Mouse (Mus musculus) megakaryocyte, adult 5-6 weeks (primary cell): ENCODE measurements around the gene Lrrk2. TPM values are rescaled to one million over a fixed set of nuclear protein-coding genes. Genes with fewer than 3 reads are reported as not detected.
A peak's percentile ranks its signal among the peaks of the same experiment; 100 is the strongest.

Source experiments
- ATAC-seq: 2 replicates; pipeline ENCODE4 v1.8.0; 2016; ENCODE audit warnings: mild to moderate bottlenecking, inconsistent platforms; ENCODE audit not compliant: poor library complexity, severe bottlenecking
- total RNA-seq, 2 experiments: library from RNA; stranded (forward) in 1 of 2; stranded (reverse) in 1 of 2; fragments of 153-499, 151-499 nt in 1 of 2; fragments of 221-1000, 200-1000 nt in 1 of 2; gene quantifications; 2 replicates each; pipeline versions ENCODE4 v1.2.3 to v1.2.4; 2015 to 2017

Gene Lrrk2
- total RNA-seq (2015) (69.0 and 92.7 TPM in 2 replicates), total RNA-seq (2017) (80.1 and 87.1 TPM in 2 replicates)

- peak; percentile 97 for ATAC-seq
Observed at GRCm38 (mm10) chr15:91672645-91673568, at the start of gene Lrrk2. TSS of gene Lrrk2 (plus strand) at chr15:91673175.

GRCm38 (mm10) chr15:91624475-91624874, 48.5 kb upstream of the Lrrk2 start:
- peak; percentile 73 for ATAC-seq

GRCm38 (mm10) chr15:91629137-91629536, 43.8 kb upstream of the Lrrk2 start:
- ATAC-seq: no peak

GRCm38 (mm10) chr15:91632473-91632872, 40.5 kb upstream of the Lrrk2 start:
- peak; percentile 75 for ATAC-seq

GRCm38 (mm10) chr15:91633051-91633450, 39.9 kb upstream of the Lrrk2 start:
- ATAC-seq: peak; percentile 92

- no peak for ATAC-seq
Observed at GRCm38 (mm10) chr15:91633806-91634205, 39.2 kb upstream of the Lrrk2 start.

- no peak for ATAC-seq
Observed at GRCm38 (mm10) chr15:91634236-91634635, 38.7 kb upstream of the Lrrk2 start.

- peak; percentile 56 for ATAC-seq
Observed at GRCm38 (mm10) chr15:91641631-91642030, 31.3 kb upstream of the Lrrk2 start.

- ATAC-seq: no peak
Observed at GRCm38 (mm10) chr15:91642682-91643306, 30.2 kb upstream of the Lrrk2 start.

GRCm38 (mm10) chr15:91643632-91644348, 29.2 kb upstream of the Lrrk2 start:
- peak; percentile 79 for ATAC-seq

- no peak for ATAC-seq
Observed at GRCm38 (mm10) chr15:91650270-91650669, 22.7 kb upstream of the Lrrk2 start.

- ATAC-seq: peak; percentile 92
Observed at GRCm38 (mm10) chr15:91651493-91651892, 21.5 kb upstream of the Lrrk2 start.

GRCm38 (mm10) chr15:91658227-91658626, 14.7 kb upstream of the Lrrk2 start:
- ATAC-seq: peak; percentile 40

- ATAC-seq: peak; percentile 85
Observed at GRCm38 (mm10) chr15:91660277-91661078, 12.5 kb upstream of the Lrrk2 start.

GRCm38 (mm10) chr15:91661079-91661369, 12.0 kb upstream of the Lrrk2 start:
- ATAC-seq: no peak; the same call in 1 of the 2 replicates

GRCm38 (mm10) chr15:91664586-91665132, 8.3 kb upstream of the Lrrk2 start:
- peak; percentile 39 for ATAC-seq

- ATAC-seq: no peak
Observed at GRCm38 (mm10) chr15:91665530-91665929, 7.4 kb upstream of the Lrrk2 start.

- ATAC-seq: no peak
Observed at GRCm38 (mm10) chr15:91671216-91671615, 1.8 kb upstream of the Lrrk2 start.

GRCm38 (mm10) chr15:91671987-91672386, 988 bp upstream of the Lrrk2 start:
- ATAC-seq: no peak

GRCm38 (mm10) chr15:91673569-91673905, 562 bp downstream of the Lrrk2 start:
- ATAC-seq: no peak; the same call in 1 of the 2 replicates
